Mouse (Mus musculus): ENCODE data around the gene Serpinb6b. TPM values are rescaled to one million over a fixed set of nuclear protein-coding genes. Genes with fewer than 3 reads are reported as not detected.

Gene Serpinb6b
- polyA plus RNA-seq, 2 experiments from 2014 or later = 29.2 to 38.8 TPM

Other genes starting within 250 kb of the Serpinb6b start
- not detected for gene Mylk4, start 181.3 kb upstream of the Serpinb6b start, polyA plus RNA-seq (2017; shearing (Covaris generic))
- gene Wrnip1, start 163.2 kb upstream of the Serpinb6b start, polyA plus RNA-seq (2017; shearing (Covaris generic)) = 10 to 100 TPM in 1 of 2 experiments, 1 to 10 TPM in 1; 6.7 to 12.1 TPM
- gene D930007J09Rik, start 162.4 kb upstream of the Serpinb6b start, polyA plus RNA-seq (2017; shearing (Covaris generic)) = not detected
- 10 to 100 TPM; 12.7 to 13.2 TPM for gene Serpinb1a, start 114.0 kb upstream of the Serpinb6b start, polyA plus RNA-seq (2017; shearing (Covaris generic))
- gene Serpinb1c, start 67.0 kb upstream of the Serpinb6b start, polyA plus RNA-seq (2017; shearing (Covaris generic)) = not detected
- gene Serpinb9, start 38.0 kb downstream of the Serpinb6b start, polyA plus RNA-seq (2017; shearing (Covaris generic)) = 10 to 100 TPM; 21.9 to 23.4 TPM
- gene Serpinb9b, start 62.2 kb downstream of the Serpinb6b start, polyA plus RNA-seq (2017; shearing (Covaris generic)) = under 1 TPM in 1 of 2 experiments, not detected in 1; 0.42 TPM
- not detected for gene Serpinb1b, start 113.4 kb downstream of the Serpinb6b start, polyA plus RNA-seq (2017; shearing (Covaris generic))
- not detected for gene Serpinb9c, start 194.5 kb downstream of the Serpinb6b start, polyA plus RNA-seq (2017; shearing (Covaris generic))
- gene Serpinb9d, start 227.8 kb downstream of the Serpinb6b start, polyA plus RNA-seq (2017; shearing (Covaris generic)) = not detected

Measured in CD4-positive, CD25-positive, alpha-beta regulatory T cell, adult 4 months (primary cell).